Mouse (Mus musculus) olfactory bulb, adult 2 months (tissue): Measurements from ENCODE around the gene Wee1. TPM values are rescaled to one million over a fixed set of nuclear protein-coding genes. Genes with fewer than 3 reads are reported as not detected.

ENCODE experiments used
- H3K27ac ChIP-seq: fragments of 200-500 bp; 2 replicates; pipeline ENCODE4 v1.5.1; 2012; ENCODE audit warnings: low read depth, low read length; ENCODE audit not compliant: insufficient read depth
- H3K4me1 ChIP-seq: fragments of 200-500 bp; 2 replicates; pipeline ENCODE4 v1.6.1; 2012; ENCODE audit warnings: low read length; ENCODE audit not compliant: control insufficient read depth, insufficient read depth
- H3K4me3 ChIP-seq: fragments of 200-500 bp; 2 replicates; pipeline ENCODE4 v1.5.1; 2012; ENCODE audit warnings: mild to moderate bottlenecking, low read depth, low read length, moderate library complexity; ENCODE audit not compliant: insufficient read depth
- CTCF ChIP-seq: fragments of 200-500 bp; IDR thresholded peaks from 2 replicates; pipeline ENCODE4 v1.5.1; 2012; ENCODE audit warnings: low read depth, mild to moderate bottlenecking, low read length, moderate library complexity; ENCODE audit not compliant: insufficient read depth
- POLR2A ChIP-seq: fragments of 200-500 bp; IDR thresholded peaks from 2 replicates; pipeline ENCODE4 v1.6.1; 2012; ENCODE audit warnings: mild to moderate bottlenecking, low read depth, low read length, moderate library complexity; ENCODE audit not compliant: insufficient read depth
- WGBS: fragments of 180-500 bp; shearing (Covaris S2); methylation state at CpG from one replicate; pipeline ENCODE4 v1.1.7; 2018; 5-methylcytosine and 5-hydroxymethylcytosine counted together
- polyA plus RNA-seq: library from polyadenylated mRNA; stranded (reverse); fragments of >200 nt; gene quantifications from 2 replicates; pipeline ENCODE4 v1.2.4, GENCODE M21; 2012; ENCODE audit warnings: low replicate concordance; ENCODE audit not compliant: missing spikeins, insufficient read depth, insufficient read length

The Wee1 gene
- polyA plus RNA-seq, 1 experiment = not detected

DNA sequence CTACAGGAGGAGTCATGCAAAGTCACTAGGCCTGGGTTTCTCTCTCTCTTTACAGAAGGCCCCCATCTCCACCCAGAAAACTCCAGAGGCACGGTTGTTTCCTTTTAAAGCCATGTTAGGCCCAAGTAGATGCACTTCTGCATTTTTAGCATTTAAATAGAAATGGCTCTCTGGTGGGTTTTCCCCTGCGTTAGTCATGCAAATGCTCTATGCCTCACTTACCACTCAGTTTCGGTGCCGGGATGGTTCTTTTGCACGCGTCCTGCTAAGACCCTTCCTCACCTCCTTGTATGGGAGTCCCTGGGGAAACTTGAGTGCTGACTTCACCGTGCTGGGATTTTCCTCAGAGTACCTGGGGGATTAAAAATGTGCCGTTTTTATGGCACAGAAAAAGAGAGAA is 44.4 kb downstream of the Wee1 start:
- WGBS = 82% methylated on average over 8 of the region's 8 CpGs
- Histone ChIP-seq H3K4me1 (no peaks in the 10 kb centered on the region), H3K27ac (no peak overlapping the region), H3K4me3 (no peak overlapping the region)
- TF ChIP-seq POLR2A (no peak), CTCF (no peak)

- H3K4me1 ChIP-seq = no peaks in the 10 kb centered on the region
- no peak overlapping the region for H3K27ac ChIP-seq
- WGBS = 90% methylated on average over 7 of the region's 7 CpGs
- H3K4me3 ChIP-seq = no peak overlapping the region
- no peak for TF ChIP-seq POLR2A
- no peak for TF ChIP-seq CTCF
Measured at GRCm38 (mm10) chr7:110179208-110179607, 57.4 kb downstream of the Wee1 start.

GRCm38 (mm10) chr7:110180613-110181012 is 58.8 kb downstream of the Wee1 start:
- TF ChIP-seq POLR2A (no peak), CTCF (no peak)

DNA sequence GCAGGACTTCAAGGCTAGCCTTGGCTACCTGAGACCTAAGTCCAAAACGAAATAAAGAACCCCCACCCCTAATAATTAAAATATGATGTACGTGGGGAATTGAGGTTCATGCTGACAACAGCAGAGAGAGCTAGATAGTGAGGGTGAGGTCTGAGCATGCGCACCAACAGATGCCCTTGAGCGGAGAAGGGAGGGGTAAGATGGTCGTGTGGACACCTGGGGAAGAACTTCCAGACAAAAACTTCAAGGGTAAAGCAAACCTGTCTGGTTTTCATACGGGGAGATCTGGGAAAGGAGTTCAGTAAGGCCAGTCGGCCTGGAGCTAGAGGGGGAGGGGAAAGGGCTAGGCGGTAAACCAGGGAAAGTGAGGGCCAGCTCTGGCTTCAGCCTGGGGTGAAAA is 59.6 kb downstream of the Wee1 start:
- WGBS = 74% methylated on average over 8 of the region's 8 CpGs
- TF ChIP-seq POLR2A (no peak), CTCF (no peak)
- no peaks in the 10 kb centered on the region for H3K4me1 ChIP-seq
- no peak overlapping the region for H3K4me3 ChIP-seq
- no peak overlapping the region for H3K27ac ChIP-seq

More at GRCm38 (mm10) chr7:110180613-110181012, 58.8 kb downstream of the Wee1 start:
- no peak overlapping the region for H3K27ac ChIP-seq
- no peak overlapping the region for H3K4me3 ChIP-seq
- no peaks in the 10 kb centered on the region for H3K4me1 ChIP-seq

DNA sequence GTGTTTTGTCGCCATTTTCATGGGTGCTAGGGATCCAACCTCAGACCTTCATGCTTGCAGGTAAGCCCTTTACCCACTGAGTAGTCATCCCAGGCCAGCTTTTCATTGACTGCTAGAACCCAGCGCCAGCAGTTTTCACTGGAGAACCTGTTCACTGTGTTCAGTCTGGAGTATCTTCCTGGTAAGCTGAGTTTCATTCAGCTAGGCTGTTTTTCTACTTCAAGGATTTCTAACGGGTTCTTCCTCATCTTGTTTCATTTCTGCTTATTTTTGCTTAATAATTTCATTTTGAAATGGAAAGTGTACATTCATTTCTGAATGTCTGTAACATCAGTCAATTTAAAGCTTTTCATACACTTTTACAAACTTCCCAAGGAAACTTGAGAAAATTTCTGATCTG is 62.8 kb downstream of the Wee1 start:
- H3K27ac ChIP-seq = no peak overlapping the region
- TF ChIP-seq POLR2A = no peak
- TF ChIP-seq CTCF = no peak
- no peak overlapping the region for H3K4me3 ChIP-seq
- no peaks in the 10 kb centered on the region for H3K4me1 ChIP-seq
- WGBS = 96% methylated on average over 3 of the region's 3 CpGs

DNA sequence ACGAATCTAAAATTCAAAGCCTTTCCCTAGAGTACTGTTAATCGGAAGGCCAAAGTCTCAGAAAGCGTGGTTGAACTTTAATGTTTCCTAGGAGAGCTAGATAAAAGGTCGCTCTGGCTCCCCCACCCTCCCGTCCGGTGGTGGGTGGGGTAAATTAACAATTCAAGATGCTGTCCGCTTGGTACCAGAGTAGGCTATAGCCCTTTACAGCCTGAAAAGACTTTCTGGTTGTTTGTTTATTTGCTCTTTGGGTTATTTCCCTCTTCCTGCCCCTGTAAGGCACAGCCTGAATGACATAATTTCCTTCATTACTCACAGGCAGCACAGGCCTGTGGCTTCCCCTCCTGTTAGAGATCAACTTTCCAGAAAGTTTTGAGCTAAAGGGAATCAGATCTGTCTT is 68.1 kb downstream of the Wee1 start:
- Histone ChIP-seq H3K4me1 (no peaks in the 10 kb centered on the region), H3K27ac (no peak overlapping the region), H3K4me3 (no peak overlapping the region)
- 61% methylated on average over 7 of the region's 7 CpGs for WGBS
- TF ChIP-seq POLR2A = no peak
- TF ChIP-seq CTCF = no peak

Other genes starting within 250 kb of the Wee1 start
- gene Dennd5a, start 161.6 kb upstream of the Wee1 start, polyA plus RNA-seq = 223 TPM in 1 of 2 replicates, not detected in the other
- not detected in 2 replicates for gene Tmem41b, start 135.1 kb upstream of the Wee1 start, polyA plus RNA-seq
- not detected in 2 replicates for gene Ipo7, start 103.8 kb upstream of the Wee1 start, polyA plus RNA-seq
- not detected in 2 replicates for gene Zfp143, start 60.8 kb upstream of the Wee1 start, polyA plus RNA-seq
- gene Swap70, start 99.7 kb downstream of the Wee1 start, polyA plus RNA-seq = not detected in 2 replicates